Mouse (Mus musculus): ENCODE measurements around the gene Ppp1r9b.

DNA sequence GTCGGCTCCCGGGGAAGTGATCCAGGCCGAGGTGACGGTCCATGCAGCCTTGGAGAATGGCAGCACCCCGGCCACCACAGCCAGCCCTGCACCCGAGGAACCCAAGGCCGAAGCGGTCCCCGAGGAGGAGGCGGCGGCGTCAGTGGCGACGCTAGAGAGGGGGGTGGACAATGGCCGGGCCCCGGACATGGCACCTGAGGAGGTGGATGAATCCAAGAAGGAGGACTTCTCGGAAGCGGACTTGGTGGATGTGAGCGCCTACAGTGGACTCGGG, 1.6 kb downstream of the Ppp1r9b start:
- TF ChIP-seq CTCF (conservative IDR thresholded peaks at IDR 0.05; ENCODE audit: insufficient read depth, insufficient read length, low read depth, low read length) (no peak), POLR2A (IDR thresholded peaks at IDR 0.05; ENCODE audit: low read depth, low read length) (no peak)

All from kidney, adult 2 months (tissue).